Mouse (Mus musculus) G1E (cell line): Measurements from ENCODE around the gene Trp53tg5.

Experiments used
- CTCF ChIP-seq: IDR thresholded peaks from 2 replicates; pipeline ENCODE4 v1.5.1; 2012; ENCODE audit warnings: low read depth, low read length, inconsistent platforms, mixed read lengths
- GATA1 ChIP-seq: IDR thresholded peaks from 2 replicates; pipeline ENCODE4 v1.6.1; 2012; ENCODE audit warnings: borderline replicate concordance, low read length, inconsistent platforms, mixed read lengths
- GATA2 ChIP-seq: IDR thresholded peaks from 2 replicates; pipeline ENCODE4 v1.6.1; 2012; ENCODE audit warnings: low read depth, low read length, inconsistent platforms, borderline replicate concordance
- POLR2AphosphoS5 ChIP-seq: IDR thresholded peaks from 2 replicates; pipeline ENCODE4 v1.6.1; 2012; ENCODE audit warnings: low read depth, low read length, inconsistent platforms; ENCODE audit not compliant: insufficient replicate concordance
- TAL1 ChIP-seq: conservative IDR thresholded peaks from 2 replicates; pipeline ENCODE4 v1.6.1; 2012; ENCODE audit warnings: low read depth, low read length, inconsistent platforms, mixed read lengths

DNA sequence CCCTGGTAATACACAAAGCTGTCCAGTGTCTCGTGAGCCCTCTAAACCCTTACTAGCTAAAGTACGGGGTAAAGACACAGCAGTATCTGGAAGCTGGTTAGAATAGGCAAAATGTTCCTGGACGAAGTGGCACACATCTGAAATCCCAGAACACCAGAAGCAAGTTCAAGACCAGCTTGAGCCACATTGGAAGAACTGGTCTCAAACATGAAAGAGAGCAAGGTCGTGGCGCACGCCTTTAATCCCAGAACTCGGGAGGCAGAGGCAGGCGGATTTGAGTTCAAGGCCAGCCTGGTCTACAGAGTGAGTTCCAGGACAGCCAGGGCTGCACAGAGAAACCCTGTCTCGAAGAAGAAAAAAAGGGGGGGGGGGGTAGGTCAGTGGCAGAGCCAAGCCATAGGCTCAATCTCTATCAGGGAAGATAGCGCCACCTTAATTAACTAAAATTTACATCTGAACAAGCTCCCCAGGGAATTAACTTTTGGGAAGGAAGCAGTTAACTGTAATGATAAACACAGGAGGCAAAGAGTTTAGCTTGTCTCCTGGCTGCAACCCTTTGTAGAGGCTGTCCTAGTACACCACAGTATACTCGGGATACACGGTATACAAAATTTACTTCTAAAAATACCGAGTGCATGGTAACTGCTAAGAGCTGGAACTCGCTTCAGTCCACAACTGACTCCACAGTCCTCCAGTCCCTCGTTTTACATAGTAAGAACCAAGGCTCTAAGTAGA, 43.5 kb downstream of the Trp53tg5 start:
- TF ChIP-seq CTCF (no peak), GATA1 (no peak), TAL1 (no peak), GATA2 (no peak), POLR2AphosphoS5 (no peak)
